Mouse (Mus musculus) kidney, embryonic 14.5 days (tissue): ENCODE data around the gene Gm38392. TPM values are rescaled to one million over a fixed set of nuclear protein-coding genes. Genes with fewer than 3 reads are reported as not detected.
A peak's percentile ranks its signal among the peaks of the same experiment; 100 is the strongest.

Experiments
- ATAC-seq: fragments of 200-750 bp; cut with Nextera tagmentation; 2 replicates; pipeline ENCODE4 v1.8.0; 2017; ENCODE audit warnings: moderate number of reproducible peaks, mild to moderate bottlenecking, moderate TSS enrichment, moderate library complexity; ENCODE audit not compliant: low FRiP score, low TSS enrichment
- H3K27ac ChIP-seq: fragments of 300-500 bp; sonication (generic); 2 replicates; pipeline ENCODE4 v1.5.1; 2014; ENCODE audit warnings: low read depth, mild to moderate bottlenecking, low read length, moderate library complexity, mixed read lengths
- H3K27me3 ChIP-seq: fragments of 300-500 bp; sonication (generic); 2 replicates; pipeline ENCODE4 v1.6.1; 2014; ENCODE audit warnings: mild to moderate bottlenecking, low read length; ENCODE audit not compliant: control insufficient read depth, insufficient read depth
- H3K36me3 ChIP-seq: fragments of 300-500 bp; sonication (generic); 2 replicates; pipeline ENCODE4 v1.6.1; 2014; ENCODE audit warnings: low read length, mixed read lengths; ENCODE audit not compliant: control insufficient read depth, insufficient read depth
- H3K4me1 ChIP-seq: fragments of 300-500 bp; sonication (generic); 2 replicates; pipeline ENCODE4 v1.6.1; 2014; ENCODE audit warnings: low read length, mixed read lengths; ENCODE audit not compliant: control insufficient read depth, insufficient read depth
- H3K4me2 ChIP-seq: fragments of 300-500 bp; sonication (generic); replicated peaks from 2 replicates; pipeline ENCODE4 v1.6.1; 2014; ENCODE audit warnings: low read depth, mild to moderate bottlenecking, low read length
- H3K4me3 ChIP-seq: fragments of 300-500 bp; sonication (generic); 2 replicates; pipeline ENCODE4 v1.5.1; 2014; ENCODE audit warnings: mild to moderate bottlenecking, low read length
- H3K9ac ChIP-seq: fragments of 300-500 bp; sonication (generic); 2 replicates; pipeline ENCODE4 v1.6.1; 2014; ENCODE audit warnings: low read depth, mild to moderate bottlenecking, low read length, moderate library complexity
- H3K9me3 ChIP-seq: fragments of 300-500 bp; sonication (generic); 2 replicates; pipeline ENCODE4 v1.6.1; 2016; ENCODE audit warnings: low read length; ENCODE audit not compliant: control insufficient read depth
- WGBS: fragments of 180-500 bp; shearing (Covaris S2); extraction: QIAGEN DNeasy Blood & Tissue Kit; methylation state at CpG from one replicate; pipeline ENCODE4 v1.1.7; 2014; 5-methylcytosine and 5-hydroxymethylcytosine counted together
- polyA plus RNA-seq: library from polyadenylated mRNA; unstranded; fragments of >200 nt; fragmentation: Nextera tagmentation; extraction: Ambion mirVana; gene quantifications from 2 replicates; pipeline ENCODE4 v1.2.1, GENCODE M21; 2014

The Gm38392 gene
- polyA plus RNA-seq, 1 experiment from 2014 or later, result 0.79 TPM

DNA sequence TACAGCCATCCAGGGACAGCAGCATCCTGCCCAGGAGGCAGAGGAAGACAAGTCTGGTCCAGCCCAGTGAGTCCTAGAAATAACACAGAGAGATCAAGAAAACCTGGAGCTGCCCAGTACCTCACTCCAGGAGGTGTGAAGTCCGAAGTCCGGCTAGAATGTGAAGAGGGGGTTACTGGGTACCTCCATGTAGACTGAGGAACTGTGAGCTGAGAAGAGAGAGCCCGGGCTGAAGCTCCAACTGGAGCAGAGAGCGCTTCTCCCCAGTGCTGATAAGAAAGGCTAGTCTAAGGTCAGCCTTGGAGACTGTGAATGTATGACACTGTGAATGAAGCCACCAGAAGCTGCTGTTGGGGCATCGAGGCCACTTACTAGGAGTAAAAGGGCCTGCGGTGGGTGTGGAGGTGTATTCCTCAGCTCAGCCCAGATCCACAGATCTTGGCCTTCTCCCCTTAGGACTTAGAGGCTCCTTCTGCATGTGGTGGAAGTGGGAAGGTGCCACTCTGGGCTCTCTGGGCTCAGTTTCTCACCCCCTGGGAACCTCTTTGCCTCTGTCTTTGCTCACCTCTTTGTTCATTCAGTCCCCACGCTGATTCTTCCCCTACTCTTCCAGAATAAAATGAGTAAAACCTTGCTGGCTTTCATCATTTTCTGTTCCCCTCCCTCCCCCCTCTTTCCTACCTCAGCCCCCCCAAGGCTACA lies 82.9 kb downstream of the Gm38392 start:
- WGBS, result 2% methylated on average over 7 of the region's 7 CpGs
- Histone ChIP-seq H3K9ac (no peak overlapping the region), H3K4me1 (0 out of 2 replicates have a peak, but pooled peaks cover 6% of the 10 kb centered on the region), H3K36me3 (no peaks in the 10 kb centered on the region), H3K4me2 (no peak overlapping the region), H3K9me3 (no peaks in the 10 kb centered on the region), H3K27me3 (peaks cover 96% of the 10 kb centered on the region), H3K4me3 (no peak overlapping the region), H3K27ac (no peak overlapping the region)
- no peak for ATAC-seq

- no peak overlapping the region for H3K27ac ChIP-seq
- H3K4me1 ChIP-seq, result 0 out of 2 replicates have a peak, but pooled peaks cover 6% of the 10 kb centered on the region
- no peak for ATAC-seq
- H3K4me2 ChIP-seq, result no peak overlapping the region
- H3K27me3 ChIP-seq, result peaks cover 96% of the 10 kb centered on the region
- H3K9me3 ChIP-seq, result no peaks in the 10 kb centered on the region
- H3K36me3 ChIP-seq, result no peaks in the 10 kb centered on the region
- H3K4me3 ChIP-seq, result no peak overlapping the region
- 12% methylated on average over 5 of the region's 5 CpGs for WGBS
- H3K9ac ChIP-seq, result no peak overlapping the region
These were observed 83.6 kb downstream of the Gm38392 start for GRCm38 (mm10) chr3:88203456-88203855.

DNA sequence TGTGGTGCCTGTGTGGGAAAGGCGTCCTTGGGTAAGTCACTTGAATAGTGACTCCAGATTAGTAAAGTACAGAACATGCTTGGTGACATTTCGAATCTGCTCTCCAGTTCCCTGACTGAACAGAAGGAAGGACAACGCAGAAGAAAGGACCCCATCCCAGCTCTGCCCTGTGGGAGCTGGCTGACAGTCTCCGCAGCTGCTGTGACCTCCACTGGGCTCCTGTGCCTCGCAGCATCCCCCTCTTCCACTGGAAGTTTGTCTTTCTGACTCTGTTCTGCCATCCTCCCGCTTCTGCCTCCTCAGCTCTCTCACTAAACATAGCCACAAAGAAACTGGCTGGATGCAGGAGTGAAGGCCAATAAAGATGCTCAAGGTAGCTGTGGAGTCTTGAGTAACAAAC lies 84.0 kb downstream of the Gm38392 start:
- 0 out of 2 replicates have a peak, but pooled peaks cover 6% of the 10 kb centered on the region for H3K4me1 ChIP-seq
- no peak for ATAC-seq
- no peak overlapping the region for H3K9ac ChIP-seq
- H3K27ac ChIP-seq, result no peak overlapping the region
- no peaks in the 10 kb centered on the region for H3K9me3 ChIP-seq
- H3K4me3 ChIP-seq, result no peak overlapping the region
- no peak overlapping the region for H3K4me2 ChIP-seq
- 2% methylated on average over 5 of the region's 6 CpGs for WGBS
- no peaks in the 10 kb centered on the region for H3K36me3 ChIP-seq
- H3K27me3 ChIP-seq, result peaks cover 96% of the 10 kb centered on the region

- Histone ChIP-seq H3K4me2 (no peak overlapping the region), H3K27ac (no peak overlapping the region), H3K9me3 (no peaks in the 10 kb centered on the region), H3K27me3 (peaks cover 96% of the 10 kb centered on the region), H3K4me3 (no peak overlapping the region), H3K36me3 (no peaks in the 10 kb centered on the region), H3K4me1 (0 out of 2 replicates have a peak, but pooled peaks cover 6% of the 10 kb centered on the region), H3K9ac (no peak overlapping the region)
- 15% methylated on average over 5 of the region's 5 CpGs for WGBS
- ATAC-seq, result no peak
These were observed 85.4 kb downstream of the Gm38392 start for GRCm38 (mm10) chr3:88201640-88202039.

GRCm38 (mm10) chr3:88200972-88201330 lies 86.1 kb downstream of the Gm38392 start:
- H3K9me3 ChIP-seq, result no peaks in the 10 kb centered on the region
- no peak overlapping the region for H3K27ac ChIP-seq
- H3K27me3 ChIP-seq, result peaks cover 91% of the 10 kb centered on the region
- H3K4me2 ChIP-seq, result peak overlapping the region; percentile 36
- under 1% methylated on average over 37 of the region's 37 CpGs for WGBS
- 0 out of 2 replicates have a peak, but pooled peaks cover 6% of the 10 kb centered on the region for H3K4me1 ChIP-seq
- H3K9ac ChIP-seq, result no peak overlapping the region
- H3K4me3 ChIP-seq, result peak overlapping the region; percentile 28
- no peaks in the 10 kb centered on the region for H3K36me3 ChIP-seq
- no peak for ATAC-seq

- Histone ChIP-seq H3K9ac (no peak overlapping the region), H3K27ac (no peak overlapping the region)
- 1% methylated on average over 61 of the region's 61 CpGs for WGBS
These were observed 86.6 kb downstream of the Gm38392 start for GRCm38 (mm10) chr3:88200161-88200971.

DNA sequence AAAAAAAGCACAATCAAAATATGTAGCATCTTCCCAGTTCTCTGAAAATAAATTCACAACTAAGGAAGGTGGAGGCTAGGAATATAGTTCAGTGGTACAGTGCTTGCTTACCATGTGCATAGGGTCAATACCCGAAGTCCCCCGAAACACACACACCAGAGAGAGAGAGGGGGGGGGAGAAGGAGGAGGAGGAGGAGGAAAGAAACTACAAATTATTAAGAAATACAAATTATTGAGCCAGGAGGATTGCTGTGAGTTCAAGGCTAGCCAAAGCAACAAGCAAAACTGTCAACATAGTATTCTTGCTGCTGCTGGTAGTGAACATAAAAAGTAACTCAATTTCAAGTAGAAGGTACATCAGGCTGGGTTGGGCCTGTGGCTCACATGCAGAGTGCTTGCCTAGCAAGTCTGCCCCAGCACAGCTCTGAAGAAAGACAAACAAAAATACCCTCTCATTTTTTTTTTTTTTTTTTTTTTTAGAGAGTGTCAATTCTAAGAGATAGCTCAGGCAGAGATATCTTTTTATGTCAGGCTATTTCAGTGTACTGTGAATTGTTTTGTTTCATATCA lies 87.4 kb downstream of the Gm38392 start:
- Histone ChIP-seq H3K4me2 (no peak overlapping the region), H3K27ac (no peak overlapping the region), H3K4me1 (0 out of 2 replicates have a peak, but pooled peaks cover 6% of the 10 kb centered on the region), H3K36me3 (no peaks in the 10 kb centered on the region), H3K27me3 (peaks cover 86% of the 10 kb centered on the region), H3K4me3 (no peak overlapping the region), H3K9me3 (no peaks in the 10 kb centered on the region), H3K9ac (no peak overlapping the region)
- no peak for ATAC-seq
- 24% methylated on average over 2 of the region's 2 CpGs for WGBS

More at GRCm38 (mm10) chr3:88200161-88200971, 86.6 kb downstream of the Gm38392 start:
- Histone ChIP-seq H3K36me3 (no peaks in the 10 kb centered on the region), H3K9me3 (no peaks in the 10 kb centered on the region), H3K4me1 (0 out of 2 replicates have a peak, but pooled peaks cover 6% of the 10 kb centered on the region), H3K27me3 (peaks cover 91% of the 10 kb centered on the region), H3K4me3 (peak overlapping the region; percentile 28), H3K4me2 (peak overlapping the region; percentile 36)
- ATAC-seq, result no peak

GRCm38 (mm10) chr3:88198505-88199020 lies 88.4 kb downstream of the Gm38392 start:
- H3K4me1 ChIP-seq, result 0 out of 2 replicates have a peak, but pooled peaks cover 6% of the 10 kb centered on the region
- H3K4me3 ChIP-seq, result no peak overlapping the region
- peaks cover 78% of the 10 kb centered on the region for H3K27me3 ChIP-seq
- no peaks in the 10 kb centered on the region for H3K9me3 ChIP-seq
- no peaks in the 10 kb centered on the region for H3K36me3 ChIP-seq
- H3K27ac ChIP-seq, result no peak overlapping the region
- no peak overlapping the region for H3K4me2 ChIP-seq
- no peak for ATAC-seq
- no peak overlapping the region for H3K9ac ChIP-seq
- 7% methylated on average over 9 of the region's 9 CpGs for WGBS
